Mouse (Mus musculus) hindbrain, embryonic 10.5 days (tissue): ENCODE results near the gene Slc6a5. TPM values are rescaled to one million over a fixed set of nuclear protein-coding genes. Genes with fewer than 3 reads are reported as not detected.

Experiments
- DNase-seq: peaks from one replicate; pipeline ENCODE4 v3.0.0-alpha.2; 2017; ENCODE audit warnings: low spot score
- H3K27ac ChIP-seq: fragments of 300-500 bp; sonication (generic); 2 replicates; pipeline ENCODE4 v1.5.1; 2016; ENCODE audit warnings: mild to moderate bottlenecking, moderate library complexity
- H3K27me3 ChIP-seq: fragments of 300-500 bp; sonication (generic); 2 replicates; pipeline ENCODE4 v1.6.1; 2016; ENCODE audit warnings: mild to moderate bottlenecking; ENCODE audit not compliant: poor library complexity, insufficient read depth, severe bottlenecking
- H3K36me3 ChIP-seq: fragments of 300-500 bp; sonication (generic); 2 replicates; pipeline ENCODE4 v1.6.1; 2016; ENCODE audit warnings: mild to moderate bottlenecking, moderate library complexity
- H3K4me1 ChIP-seq: fragments of 300-500 bp; sonication (generic); replicated peaks from 2 replicates; pipeline ENCODE4 v1.6.1; 2016; ENCODE audit warnings: mild to moderate bottlenecking
- H3K4me3 ChIP-seq: fragments of 300-500 bp; sonication (generic); 2 replicates; pipeline ENCODE4 v1.5.1; 2016; ENCODE audit warnings: mild to moderate bottlenecking, moderate library complexity
- H3K9me3 ChIP-seq: fragments of 300-500 bp; sonication (generic); 2 replicates; pipeline ENCODE4 v1.6.1; 2016; ENCODE audit warnings: mild to moderate bottlenecking, moderate library complexity
- WGBS: fragments of 180-500 bp; shearing (Covaris S2); methylation state at CpG from one replicate; pipeline ENCODE4 v1.1.7; 2016; 5-methylcytosine and 5-hydroxymethylcytosine counted together
- polyA plus RNA-seq: library from polyadenylated mRNA; unstranded; fragments of >200 nt; fragmentation: Nextera tagmentation; extraction: Ambion mirVana; gene quantifications from 2 replicates; pipeline ENCODE4 v1.2.1, GENCODE M21; 2016

Gene Slc6a5
- polyA plus RNA-seq, 1 experiment from 2014 or later, result 4.1 TPM

- no peaks in the 10 kb centered on the region for H3K9me3 ChIP-seq
- no peak overlapping the region for H3K27ac ChIP-seq
- WGBS, result 26% methylated on average over 9 of the region's 9 CpGs
- no peak overlapping the region for H3K4me3 ChIP-seq
- DNase-seq, result no peak
- no peaks in the 10 kb centered on the region for H3K36me3 ChIP-seq
- peaks cover 9% of the 10 kb centered on the region for H3K4me1 ChIP-seq
- H3K27me3 ChIP-seq, result peaks cover 67% of the 10 kb centered on the region
These were observed 7.9 kb upstream of the Slc6a5 start for GRCm38 (mm10) chr7:49902003-49902552.

GRCm38 (mm10) chr7:49907191-49908171, 2.5 kb upstream of the Slc6a5 start:
- WGBS, result 1% methylated on average over 28 of the region's 28 CpGs
- Histone ChIP-seq H3K27me3 (peaks cover 100% of the 10 kb centered on the region), H3K27ac (no peak overlapping the region), H3K36me3 (no peaks in the 10 kb centered on the region), H3K4me3 (peak overlapping the region; percentile 30), H3K4me1 (peaks cover 23% of the 10 kb centered on the region; the same call in 1 of the 2 replicates), H3K9me3 (no peaks in the 10 kb centered on the region)
- DNase-seq, result peak; percentile 29

- peaks cover 100% of the 10 kb centered on the region for H3K27me3 ChIP-seq
- peaks cover 23% of the 10 kb centered on the region; the same call in 1 of the 2 replicates for H3K4me1 ChIP-seq
- H3K36me3 ChIP-seq, result no peaks in the 10 kb centered on the region
- WGBS, result under 1% methylated on average over 24 of the region's 24 CpGs
- H3K4me3 ChIP-seq, result peak overlapping the region; percentile 30
- H3K9me3 ChIP-seq, result no peaks in the 10 kb centered on the region
- peak; percentile 40 for DNase-seq
- H3K27ac ChIP-seq, result no peak overlapping the region
These were observed 1.6 kb upstream of the Slc6a5 start for GRCm38 (mm10) chr7:49908181-49908855.

- H3K4me1 ChIP-seq, result peaks cover 23% of the 10 kb centered on the region; the same call in 1 of the 2 replicates
- H3K36me3 ChIP-seq, result no peaks in the 10 kb centered on the region
- peak overlapping the region; percentile 45 for H3K27ac ChIP-seq
- peaks cover 100% of the 10 kb centered on the region for H3K27me3 ChIP-seq
- peak overlapping the region; percentile 30 for H3K4me3 ChIP-seq
- H3K9me3 ChIP-seq, result no peaks in the 10 kb centered on the region
- under 1% methylated on average over 26 of the region's 26 CpGs for WGBS
- DNase-seq, result peak; percentile 57
These were observed 945 bp upstream of the Slc6a5 start for GRCm38 (mm10) chr7:49908990-49909411.

- under 1% methylated on average over 16 of the region's 16 CpGs for WGBS
- Histone ChIP-seq H3K27ac (no peak overlapping the region), H3K9me3 (no peaks in the 10 kb centered on the region), H3K36me3 (no peaks in the 10 kb centered on the region), H3K27me3 (peaks cover 100% of the 10 kb centered on the region), H3K4me1 (peaks cover 23% of the 10 kb centered on the region; the same call in 1 of the 2 replicates), H3K4me3 (no peak overlapping the region)
- peak; percentile 66 for DNase-seq
These were observed 415 bp downstream of the Slc6a5 start for GRCm38 (mm10) chr7:49910361-49910760.

- peaks cover 27% of the 10 kb centered on the region; the same call in 1 of the 2 replicates for H3K4me1 ChIP-seq
- H3K4me3 ChIP-seq, result peak overlapping the region; percentile 18; the same call in 1 of the 2 replicates
- H3K9me3 ChIP-seq, result no peaks in the 10 kb centered on the region
- H3K27me3 ChIP-seq, result peaks cover 100% of the 10 kb centered on the region
- WGBS, result 3% methylated on average over 23 of the region's 23 CpGs
- DNase-seq, result peak; percentile 41
- H3K36me3 ChIP-seq, result no peaks in the 10 kb centered on the region
- H3K27ac ChIP-seq, result peak overlapping the region; percentile 53; the same call in 1 of the 2 replicates
These were observed 1.4 kb downstream of the Slc6a5 start for GRCm38 (mm10) chr7:49911147-49911946.

GRCm38 (mm10) chr7:49911947-49912262, 2.0 kb downstream of the Slc6a5 start:
- H3K4me3 ChIP-seq, result peak overlapping the region; percentile 18; the same call in 1 of the 2 replicates
- 1% methylated on average over 26 of the region's 26 CpGs for WGBS
- H3K27ac ChIP-seq, result peak overlapping the region; percentile 53; the same call in 1 of the 2 replicates
- DNase-seq, result peak; percentile 25
- H3K4me1 ChIP-seq, result peaks cover 27% of the 10 kb centered on the region; the same call in 1 of the 2 replicates
- no peaks in the 10 kb centered on the region for H3K9me3 ChIP-seq
- H3K36me3 ChIP-seq, result no peaks in the 10 kb centered on the region
- peaks cover 100% of the 10 kb centered on the region for H3K27me3 ChIP-seq

- no peak for DNase-seq
- H3K27me3 ChIP-seq, result peaks cover 100% of the 10 kb centered on the region
- H3K9me3 ChIP-seq, result no peaks in the 10 kb centered on the region
- H3K27ac ChIP-seq, result no peak overlapping the region
- no peak overlapping the region for H3K4me3 ChIP-seq
- H3K4me1 ChIP-seq, result peaks cover 22% of the 10 kb centered on the region; the same call in 1 of the 2 replicates
- no peaks in the 10 kb centered on the region for H3K36me3 ChIP-seq
- WGBS, result 5% methylated on average over 4 of the region's 4 CpGs
These were observed 3.2 kb downstream of the Slc6a5 start for GRCm38 (mm10) chr7:49913164-49913563.

- no peak overlapping the region; the same call in 1 of the 2 replicates for H3K4me3 ChIP-seq
These were observed 3.9 kb downstream of the Slc6a5 start for GRCm38 (mm10) chr7:49913728-49914328.

GRCm38 (mm10) chr7:49914946-49915345, 5.0 kb downstream of the Slc6a5 start:
- DNase-seq, result no peak
- peaks cover 100% of the 10 kb centered on the region for H3K27me3 ChIP-seq
- H3K4me1 ChIP-seq, result peaks cover 10% of the 10 kb centered on the region; the same call in 1 of the 2 replicates
- H3K27ac ChIP-seq, result no peak overlapping the region
- under 1% methylated on average over 9 of the region's 9 CpGs for WGBS
- H3K36me3 ChIP-seq, result no peaks in the 10 kb centered on the region
- no peak overlapping the region for H3K4me3 ChIP-seq
- 0 out of 2 replicates have a peak, but pooled peaks cover 2% of the 10 kb centered on the region for H3K9me3 ChIP-seq

More at GRCm38 (mm10) chr7:49913728-49914328, 3.9 kb downstream of the Slc6a5 start:
- 2% methylated on average over 5 of the region's 5 CpGs for WGBS
- Histone ChIP-seq H3K36me3 (no peaks in the 10 kb centered on the region), H3K27ac (no peak overlapping the region), H3K27me3 (peaks cover 100% of the 10 kb centered on the region), H3K9me3 (no peaks in the 10 kb centered on the region), H3K4me1 (peaks cover 15% of the 10 kb centered on the region; the same call in 1 of the 2 replicates)
- DNase-seq, result no peak

GRCm38 (mm10) chr7:49915471-49915870, 5.5 kb downstream of the Slc6a5 start:
- no peak overlapping the region for H3K4me3 ChIP-seq
- no peak for DNase-seq
- peaks cover 100% of the 10 kb centered on the region for H3K27me3 ChIP-seq
- H3K36me3 ChIP-seq, result no peaks in the 10 kb centered on the region
- WGBS, result under 1% methylated on average over 11 of the region's 11 CpGs
- H3K9me3 ChIP-seq, result 0 out of 2 replicates have a peak, but pooled peaks cover 2% of the 10 kb centered on the region
- peaks cover 10% of the 10 kb centered on the region; the same call in 1 of the 2 replicates for H3K4me1 ChIP-seq
- H3K27ac ChIP-seq, result no peak overlapping the region
